Mouse (Mus musculus): ENCODE data around the gene Twf2.

DNA sequence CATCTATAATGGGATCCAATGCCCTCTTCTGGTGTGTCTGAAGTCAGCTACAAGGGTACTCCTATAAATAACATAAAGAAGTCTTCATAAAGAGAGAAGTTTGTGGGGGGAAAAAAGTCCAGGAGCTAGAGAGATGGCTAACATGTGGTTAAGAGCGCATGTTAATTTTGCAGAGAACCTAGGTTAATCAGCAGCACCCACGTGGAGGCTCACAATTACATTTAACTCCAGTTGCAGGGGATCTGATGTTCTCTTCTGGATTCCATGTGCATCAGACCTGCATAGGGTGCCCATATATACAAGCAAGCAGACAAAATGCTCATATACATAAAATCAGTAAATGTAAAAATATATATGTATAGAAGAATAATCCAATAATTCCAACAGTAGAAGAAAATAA lies 29.5 kb upstream of the Twf2 start:
- no peak for TF ChIP-seq KAT2A (conservative IDR thresholded peaks at IDR 0.05; ENCODE audit: low read depth, low read length)
- TF ChIP-seq CTCF (IDR thresholded peaks at IDR 0.05 in 2 of 3, conservative IDR thresholded peaks at IDR 0.05 in 1 of 3; ENCODE audit: control insufficient read depth in 1 of 3, insufficient read depth in 1 of 3, low read depth in 2 of 3, low read length in 3 of 3, poor library complexity in 1 of 3, severe bottlenecking in 1 of 3), result no peak
- no peak for TF ChIP-seq EP300 (IDR thresholded peaks at IDR 0.05; ENCODE audit: low read depth in 1 of 2, low read length in 2 of 2)
- TF ChIP-seq SIN3A (IDR thresholded peaks at IDR 0.05; ENCODE audit: low read length), result 0 out of 2 replicates have a peak, but pooled peaks have one; percentile 39
- TF ChIP-seq CHD2 (IDR thresholded peaks at IDR 0.05; ENCODE audit: low read length), result no peak
- no peak for TF ChIP-seq ZMIZ1 (IDR thresholded peaks at IDR 0.05; ENCODE audit: low read depth, low read length)
- TF ChIP-seq GATA1 (IDR thresholded peaks at IDR 0.05; ENCODE audit: low read depth, low read length), result no peak

Measured in MEL (cell line).